Mouse (Mus musculus): ENCODE results near the gene Sstr3.
A peak's percentile ranks its signal among the peaks of the same experiment; 100 is the strongest.

Sstr3 gene

DNA sequence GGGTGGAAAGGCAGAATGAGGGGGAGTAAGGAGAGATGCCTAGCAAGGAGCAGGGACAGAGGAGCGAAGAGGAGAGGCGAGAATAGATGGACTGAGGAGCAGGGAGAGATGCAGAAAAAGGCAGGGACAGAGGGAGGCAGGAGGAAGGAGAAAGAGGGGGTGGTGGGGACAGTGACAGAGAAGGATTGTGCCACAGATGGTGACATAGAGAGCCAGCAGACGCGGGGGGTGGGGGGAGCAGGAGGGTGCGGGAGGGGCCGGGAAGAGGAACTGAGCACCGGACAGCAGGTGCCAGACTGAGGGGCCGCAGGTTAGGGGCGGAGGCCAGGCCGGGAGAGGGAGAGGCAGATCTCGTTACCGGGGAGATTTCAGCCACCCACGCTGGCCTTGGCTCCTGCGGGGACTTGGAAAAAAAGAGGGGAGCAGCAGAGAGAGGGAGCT is at the start of gene Sstr3:
Sstr3 (minus strand) TSS at position 125 of the 441 bp plus-strand sequence.
- DNase-seq = no peak

DNA sequence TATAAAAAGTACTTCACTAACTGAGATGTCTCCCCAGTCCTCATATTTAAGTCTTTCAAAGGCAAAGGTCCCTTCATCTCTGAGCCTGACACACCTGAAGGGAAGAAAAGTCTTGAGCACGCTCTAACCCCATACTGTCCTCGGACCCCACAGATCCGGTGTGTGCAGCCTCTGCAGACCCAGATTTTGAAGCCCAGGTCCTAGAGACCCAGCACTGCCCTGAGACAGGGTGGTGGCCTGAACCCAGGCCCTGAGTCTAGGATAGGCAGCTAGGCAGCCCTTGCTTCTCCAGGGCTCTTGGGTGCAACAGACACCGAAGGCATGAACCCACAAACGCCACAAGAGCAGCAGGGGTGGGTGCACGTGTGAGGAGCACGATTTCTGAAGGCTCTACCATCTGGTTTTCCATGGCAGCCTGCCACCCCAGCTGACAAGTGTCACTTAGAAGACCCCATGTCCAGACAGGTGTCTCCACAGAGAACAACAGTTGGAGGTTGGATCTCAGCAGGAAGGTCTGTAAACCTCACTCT is 49.5 kb upstream of the Sstr3 start:
- DNase-seq = no peak

DNA sequence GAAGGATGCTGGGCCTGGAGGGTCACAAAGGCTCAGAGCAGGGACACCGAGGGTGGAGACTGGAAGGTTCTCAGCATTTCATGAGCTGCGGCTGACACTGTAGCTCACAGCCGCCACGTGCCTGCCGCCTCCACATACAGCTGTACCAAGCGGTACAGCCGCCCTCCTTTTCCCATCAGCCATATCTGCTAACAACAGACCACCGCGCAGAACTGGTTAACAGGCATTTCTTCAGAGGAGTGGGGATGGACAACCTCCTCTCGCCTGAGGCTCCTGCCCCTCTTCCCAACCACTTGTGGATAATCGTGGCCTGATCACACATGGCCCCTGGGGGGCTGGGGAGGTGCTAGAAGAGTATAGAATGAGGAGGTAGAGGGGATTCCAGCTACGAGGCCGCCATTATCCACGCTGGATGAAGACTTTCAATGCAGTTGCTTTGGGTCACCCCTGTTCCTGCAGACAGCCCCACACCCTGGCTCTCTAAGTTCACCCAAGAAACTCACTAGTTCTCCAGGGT is 48.0 kb upstream of the Sstr3 start:
- DNase-seq = no peak

DNA sequence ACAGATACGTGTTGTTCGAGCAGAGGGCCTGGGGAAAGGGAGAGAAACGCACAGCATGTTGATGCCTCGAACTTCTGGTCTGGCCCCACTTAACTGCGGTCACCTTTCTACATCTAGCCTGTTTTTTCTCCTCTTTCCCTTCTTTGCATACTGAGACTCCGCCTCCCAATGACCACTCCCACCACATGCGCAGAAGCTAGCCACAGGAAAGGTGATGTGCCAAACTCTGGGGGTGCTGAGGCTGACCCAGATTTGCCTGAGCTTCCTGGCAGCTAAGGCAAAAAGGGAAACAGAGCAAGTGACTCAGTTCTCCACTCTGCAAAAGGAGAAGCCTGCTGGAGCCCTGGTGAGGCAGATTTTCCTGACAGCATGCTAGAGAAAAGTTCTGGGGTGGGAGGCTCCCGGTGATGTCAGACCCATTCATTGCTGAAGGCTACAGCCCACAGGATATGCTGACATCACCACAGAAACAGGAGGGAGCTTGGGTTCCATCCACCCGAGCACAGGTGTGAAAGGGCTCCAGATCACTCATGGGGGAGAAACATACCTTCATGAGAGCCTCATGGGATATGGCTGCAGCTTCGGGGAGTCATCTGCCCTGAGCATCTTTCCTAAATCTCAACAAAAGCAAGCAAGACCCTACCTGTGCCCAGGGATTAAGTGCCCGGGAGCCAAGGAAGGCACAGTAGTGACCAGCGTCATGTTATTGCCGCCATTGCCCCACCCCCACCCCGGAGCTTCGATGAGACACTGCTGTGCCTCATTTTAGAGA is 47.4 kb upstream of the Sstr3 start:
- no peak for DNase-seq

DNA sequence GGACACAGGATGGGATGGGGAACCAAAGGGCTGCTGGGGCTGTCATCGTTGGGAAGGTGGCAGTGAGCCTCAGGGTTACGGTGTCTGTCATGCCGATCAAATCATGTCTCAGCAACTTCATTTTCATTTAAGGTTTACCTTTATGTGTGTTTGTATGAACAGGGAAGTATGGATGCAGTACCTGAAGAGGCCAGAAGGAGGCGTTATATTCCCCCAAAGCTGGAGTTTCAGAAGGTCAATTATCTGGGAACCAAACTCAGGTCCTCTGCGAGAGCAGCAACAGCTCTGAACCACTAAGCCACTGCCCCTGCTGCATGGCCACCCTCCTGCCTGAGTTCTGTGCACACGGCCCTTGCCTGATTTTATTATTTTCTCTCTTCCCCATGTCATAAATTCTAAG is 46.3 kb upstream of the Sstr3 start:
- DNase-seq = no peak

DNA sequence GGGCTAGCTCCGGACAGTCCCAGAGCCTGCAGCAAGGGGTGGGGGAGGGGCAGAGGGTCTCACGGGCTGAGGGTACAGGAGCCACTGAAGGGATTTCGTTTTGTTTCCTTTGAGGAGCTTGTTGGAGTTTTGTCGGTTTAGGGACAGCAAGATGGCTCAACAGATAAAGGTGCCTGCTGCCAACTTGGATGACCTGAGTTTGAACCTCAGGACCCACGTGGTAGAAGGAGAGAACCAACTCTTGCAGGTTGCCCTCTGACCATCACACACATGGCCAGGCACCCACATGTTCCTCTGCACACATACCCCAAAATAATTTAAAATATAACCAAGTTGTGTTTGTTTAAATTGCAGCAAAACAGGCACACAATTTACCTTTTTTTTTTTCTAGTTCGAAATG is 45.5 kb upstream of the Sstr3 start:
- no peak for DNase-seq

DNA sequence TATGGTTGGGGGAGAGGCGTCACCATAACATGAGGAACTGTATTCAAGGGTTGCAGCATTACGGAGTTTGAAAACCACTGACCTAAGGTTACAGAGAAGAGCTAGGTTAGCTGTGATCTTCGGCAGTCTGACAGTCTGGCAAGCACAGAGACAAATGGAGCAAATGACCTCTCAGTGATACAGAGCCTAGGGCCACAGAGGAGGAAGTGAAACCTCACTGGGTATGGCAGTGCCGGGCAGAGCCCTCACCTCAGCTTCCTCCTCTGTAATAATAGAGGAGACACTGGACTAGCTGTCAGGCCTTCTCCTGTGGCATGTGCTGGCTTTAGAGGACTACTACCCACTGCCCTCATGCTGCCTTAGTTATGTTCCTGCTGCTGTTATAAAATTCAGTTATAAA is 44.4 kb upstream of the Sstr3 start:
- no peak for DNase-seq

DNA sequence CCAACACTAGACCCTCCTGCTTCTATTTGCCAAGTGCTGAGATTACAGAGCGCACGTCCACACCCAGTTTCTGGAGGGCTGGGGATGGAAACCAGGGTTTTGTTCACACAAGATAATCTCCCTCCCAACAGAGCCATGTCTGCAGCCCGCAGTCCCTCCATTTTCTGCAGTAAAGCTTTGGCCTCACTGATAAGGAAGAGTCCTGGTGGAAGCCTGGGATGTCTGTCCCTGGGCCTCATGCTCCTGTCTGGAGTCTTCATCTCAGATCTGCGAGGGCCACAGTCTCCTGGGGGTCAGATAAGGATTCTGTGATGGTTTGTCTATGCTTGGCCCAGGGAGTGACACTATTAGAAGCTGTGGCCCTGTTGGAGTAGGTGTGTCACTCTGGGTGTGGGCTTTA is 43.6 kb upstream of the Sstr3 start:
- DNase-seq = no peak

DNA sequence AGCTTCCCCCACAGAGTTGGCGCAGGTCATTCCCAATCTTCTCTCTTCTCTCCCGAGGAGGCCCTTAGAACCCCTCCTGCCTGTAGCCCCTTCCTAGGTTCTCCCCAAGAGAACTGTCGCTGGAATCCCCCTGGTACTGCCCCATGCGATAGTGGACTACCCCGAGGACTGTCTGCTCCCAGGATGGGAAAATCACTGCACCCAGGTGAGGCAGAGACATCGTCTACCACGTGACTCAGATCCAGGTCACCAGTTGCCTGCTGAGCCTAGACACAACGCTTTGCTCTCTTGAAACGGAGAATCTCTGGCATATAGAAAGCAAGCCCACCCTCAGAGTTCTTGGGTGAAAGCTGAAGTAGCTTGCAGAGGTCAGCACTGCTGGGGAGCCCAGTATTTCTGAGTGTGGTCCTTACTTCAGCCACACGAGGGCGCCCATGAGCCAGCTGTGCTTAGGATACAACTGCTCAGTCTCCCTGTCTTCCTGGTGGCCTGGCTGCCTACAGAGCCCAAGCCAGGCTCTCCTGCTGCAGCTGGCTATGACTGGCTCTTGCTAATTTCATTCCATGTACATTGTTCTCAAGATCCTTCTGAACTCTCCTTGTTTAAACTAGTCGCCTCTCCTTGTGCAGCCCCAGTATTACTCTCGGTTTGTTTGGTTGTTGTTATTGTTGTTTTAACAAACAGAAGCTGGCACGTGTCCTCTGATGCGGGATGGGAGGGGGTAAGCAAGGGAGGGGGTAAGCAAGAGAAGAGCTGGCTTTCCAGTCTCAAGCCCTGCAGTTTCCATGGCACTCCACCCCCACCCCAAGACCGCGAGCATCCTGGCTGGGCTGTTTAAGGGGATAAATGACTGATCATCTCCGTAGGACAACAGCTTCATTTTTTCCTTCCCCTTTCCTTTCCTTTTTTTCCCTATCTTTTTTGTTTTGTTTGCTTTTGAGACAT is 42.8 kb upstream of the Sstr3 start:
- DNase-seq = peak; percentile 88

DNA sequence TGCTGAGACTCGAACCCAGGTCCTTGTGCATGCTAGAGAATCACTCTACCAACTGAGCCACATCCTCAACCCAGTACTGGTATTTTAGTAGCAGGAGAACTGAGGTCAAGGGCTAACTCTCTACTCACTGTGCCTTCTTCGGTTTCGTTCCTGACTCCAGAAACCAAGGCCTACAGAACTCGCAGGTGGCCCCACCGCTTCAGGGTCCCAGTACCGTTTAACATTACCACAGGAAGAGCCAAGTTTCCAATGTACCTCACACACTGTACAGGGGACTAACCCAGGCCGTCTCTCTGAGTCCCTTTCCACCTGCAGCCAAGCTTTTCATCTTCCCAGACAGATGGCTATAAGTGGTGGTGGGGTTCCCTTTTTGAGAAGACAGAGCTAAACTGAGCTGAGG is 40.9 kb upstream of the Sstr3 start:
- no peak for DNase-seq

DNA sequence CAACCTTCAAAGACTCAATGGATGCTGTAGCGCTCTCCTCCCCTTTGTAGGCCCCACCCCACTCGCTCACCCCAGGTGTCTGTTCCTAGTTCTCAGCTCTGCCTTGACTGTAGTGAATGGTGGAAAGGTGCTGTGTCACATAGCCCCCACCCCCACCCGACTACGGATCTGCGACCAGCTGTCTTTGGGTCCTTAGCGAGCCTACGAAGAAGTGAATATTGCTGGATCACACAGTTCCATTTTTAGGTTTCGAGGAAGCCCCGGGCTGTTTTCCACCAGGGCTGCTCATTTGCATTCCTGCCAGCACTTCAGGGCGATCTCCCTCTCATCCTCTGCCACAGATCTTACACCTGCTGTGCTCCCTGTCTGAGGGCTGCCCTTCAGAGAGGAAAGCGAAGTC is 38.9 kb upstream of the Sstr3 start:
- DNase-seq = no peak

DNA sequence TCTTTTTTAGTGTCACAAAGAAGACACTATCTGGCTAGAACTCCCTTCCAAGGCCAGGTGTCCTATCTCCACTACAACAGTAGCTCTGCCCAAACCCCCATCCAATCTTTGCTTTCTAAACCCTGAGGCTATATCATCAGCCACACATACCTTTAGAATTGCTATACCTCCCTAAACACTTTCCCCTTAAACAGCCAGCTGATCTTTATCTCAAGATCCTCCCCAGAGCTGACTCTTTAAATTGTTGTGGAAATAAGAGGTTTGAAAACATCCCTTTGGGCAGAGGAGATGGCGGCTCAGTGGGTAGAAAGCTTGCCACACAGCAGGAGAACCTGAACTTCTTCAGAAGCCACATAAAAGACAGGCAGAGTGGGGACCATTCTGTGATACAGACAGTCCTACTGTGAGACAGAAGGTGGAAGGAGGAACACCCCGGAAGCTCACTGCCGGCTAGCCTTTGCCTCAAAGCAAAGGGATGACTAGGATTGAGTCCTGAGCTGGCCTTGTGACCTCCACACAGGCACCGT is 31.9 kb upstream of the Sstr3 start:
- DNase-seq = no peak

DNA sequence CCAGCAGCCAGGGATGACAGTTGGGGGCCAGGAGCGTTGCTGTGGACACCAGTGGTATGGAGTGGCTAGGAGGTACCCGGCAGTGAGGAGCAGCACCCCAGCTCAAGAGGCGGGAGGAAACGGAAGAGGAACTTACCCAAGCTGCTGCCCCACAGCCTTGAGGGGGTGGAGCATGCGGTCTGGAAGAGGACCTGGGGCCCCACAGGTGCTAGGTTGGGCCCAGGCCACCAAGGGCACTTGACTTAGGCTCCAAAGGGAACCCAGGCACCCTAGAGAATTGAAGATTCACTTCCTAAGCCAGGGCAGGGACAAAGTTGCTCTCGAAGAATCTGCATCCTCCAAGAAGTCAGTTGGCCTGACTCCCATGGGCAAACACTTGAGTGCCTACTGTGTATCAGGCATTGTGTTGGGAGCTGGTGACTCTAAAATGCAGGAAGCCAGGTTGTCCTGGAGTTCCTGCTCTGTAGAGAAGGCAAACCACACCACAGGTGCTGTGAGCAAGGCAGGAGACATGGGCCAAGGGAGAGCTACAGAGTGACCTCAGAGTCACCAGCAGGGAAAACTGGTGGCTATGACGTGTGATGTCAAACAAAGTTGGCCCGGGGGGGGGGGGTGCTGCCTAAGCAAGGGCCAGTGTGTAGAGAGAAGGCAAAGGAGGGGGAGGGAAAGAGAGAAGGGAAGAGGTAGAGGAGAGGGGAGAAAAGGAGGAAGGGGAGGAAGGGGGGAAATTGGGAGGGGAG is 28.3 kb upstream of the Sstr3 start, which contains the start of gene Rac2:
Rac2 (minus strand) TSS at position 126 of the 740 bp plus-strand sequence.
- no peak for DNase-seq

DNA sequence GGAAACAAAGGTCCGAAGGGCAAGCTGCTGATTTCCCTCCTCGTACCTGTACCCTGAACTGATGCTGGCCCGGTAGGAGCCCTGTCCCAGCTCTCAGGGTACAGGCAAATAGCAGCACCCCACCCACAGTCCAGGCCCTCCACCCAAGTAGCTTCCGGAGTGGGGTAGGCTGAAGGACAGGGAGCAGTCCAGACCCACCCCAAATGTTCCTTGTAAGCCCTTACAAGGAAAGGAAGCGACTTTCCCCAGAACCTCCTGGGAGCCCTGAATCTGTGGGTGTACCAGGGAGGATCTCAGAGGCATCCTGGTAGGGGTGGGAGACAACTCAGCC is 27.8 kb upstream of the Sstr3 start:
- DNase-seq = no peak

DNA sequence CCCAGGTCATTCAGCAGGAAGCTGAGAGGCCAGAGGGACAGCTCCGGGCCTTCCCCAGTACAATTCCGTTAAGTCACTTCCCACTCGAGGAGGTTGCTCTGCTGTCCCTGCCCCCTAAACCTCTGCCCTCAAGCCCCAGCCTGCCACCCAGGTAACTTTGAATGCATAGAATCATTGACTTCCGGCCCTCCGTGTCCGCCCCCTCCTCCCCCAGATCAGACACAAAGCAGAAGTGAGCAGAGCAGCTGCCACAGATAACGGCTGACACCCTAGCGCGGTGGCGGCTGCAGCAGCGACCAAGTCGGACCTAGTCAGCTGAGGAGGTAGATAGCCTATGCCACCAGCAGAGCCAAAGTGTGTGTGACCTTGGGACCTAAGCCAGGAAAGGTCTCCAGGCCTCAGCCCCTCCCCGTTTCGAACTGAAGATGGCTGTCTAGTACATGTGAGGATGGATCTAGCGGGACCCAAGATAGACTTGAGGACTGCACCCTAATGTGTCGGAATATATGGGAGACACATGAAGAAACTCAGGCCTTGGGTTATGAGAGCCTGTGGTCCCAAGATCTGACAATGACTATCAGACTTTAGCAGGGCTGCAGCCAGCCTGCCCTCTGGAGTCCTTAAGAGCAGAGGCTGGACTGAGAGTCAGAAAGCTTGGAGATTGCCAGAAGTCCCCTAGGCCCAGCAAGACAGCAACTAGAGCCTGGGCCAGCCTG is 27.2 kb upstream of the Sstr3 start:
- no peak for DNase-seq

DNA sequence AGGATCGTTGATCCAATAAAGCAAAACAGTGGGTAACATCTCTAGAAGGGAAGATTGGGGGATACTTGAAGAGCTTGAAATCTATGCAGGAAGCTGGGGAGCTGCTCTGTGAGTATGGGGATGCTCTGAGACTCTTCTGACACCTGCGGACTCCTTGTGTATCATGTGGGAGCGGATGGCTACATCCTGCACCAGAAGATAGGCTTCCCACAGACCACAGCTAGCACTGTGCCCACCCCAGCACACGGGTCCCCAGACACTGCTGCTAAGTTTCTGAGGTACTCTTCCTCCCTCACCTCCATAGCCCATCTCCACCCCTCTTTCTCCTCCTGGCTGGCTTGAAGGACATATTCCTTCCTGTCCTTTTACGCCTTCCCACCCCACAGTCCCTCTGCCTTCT is 25.7 kb upstream of the Sstr3 start:
- no peak for DNase-seq

DNA sequence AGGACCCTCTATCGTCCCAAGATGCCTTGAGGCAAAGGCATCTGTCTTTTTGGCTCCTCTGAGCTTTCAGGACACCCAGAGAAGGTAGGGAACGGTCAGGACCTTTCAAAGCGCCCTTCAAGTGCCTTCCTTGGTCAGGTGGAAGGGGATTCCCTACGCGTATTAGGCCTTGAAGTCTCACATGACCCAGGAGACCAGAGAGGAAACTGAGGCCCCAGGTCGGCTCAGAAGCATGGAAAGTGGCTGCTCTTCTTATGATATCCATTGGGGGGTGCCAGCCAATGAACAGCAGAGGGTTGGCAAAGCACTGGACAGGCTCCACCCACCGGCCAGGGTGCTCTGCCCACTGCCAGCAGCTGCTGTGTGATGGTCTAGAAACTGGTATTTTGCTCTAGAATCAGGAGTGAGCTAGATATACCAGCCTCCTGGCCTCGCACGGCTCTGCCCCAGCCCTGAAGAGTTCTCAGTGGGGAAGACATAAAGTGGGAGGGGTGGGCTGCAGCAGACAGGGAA is 23.2 kb upstream of the Sstr3 start:
- DNase-seq = no peak

DNA sequence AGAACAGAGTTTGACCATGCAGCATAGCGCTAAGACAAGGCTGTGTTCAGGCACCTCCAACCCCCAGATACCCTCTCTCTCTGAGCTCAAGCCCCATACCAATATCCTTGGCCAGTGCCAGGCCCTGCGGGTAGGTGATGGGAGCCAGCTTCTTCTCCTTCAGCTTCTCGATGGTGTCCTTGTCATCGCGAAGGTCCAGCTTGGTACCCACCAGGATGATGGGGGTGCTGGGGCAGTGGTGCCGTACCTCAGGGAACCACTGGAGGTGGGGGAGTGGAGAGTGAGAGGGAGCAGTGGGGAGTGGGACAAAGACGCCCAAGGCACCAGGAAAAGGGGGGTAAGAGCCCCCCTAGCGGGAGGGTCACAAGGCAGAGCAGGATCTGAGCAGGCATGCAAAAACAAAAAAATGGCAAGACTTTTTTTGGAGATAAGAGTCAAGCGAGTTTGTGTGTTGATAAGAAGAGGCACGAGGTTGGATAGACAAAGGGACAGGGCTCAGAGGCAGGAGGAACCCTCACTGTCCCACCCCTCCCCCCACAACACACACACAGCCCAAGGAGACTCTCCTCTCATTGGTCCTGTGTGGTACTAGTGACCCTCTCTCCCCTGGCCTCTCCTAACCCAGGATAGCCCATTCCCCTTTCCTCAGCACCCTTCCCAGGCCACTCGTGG is 20.4 kb upstream of the Sstr3 start:
- no peak for DNase-seq

DNA sequence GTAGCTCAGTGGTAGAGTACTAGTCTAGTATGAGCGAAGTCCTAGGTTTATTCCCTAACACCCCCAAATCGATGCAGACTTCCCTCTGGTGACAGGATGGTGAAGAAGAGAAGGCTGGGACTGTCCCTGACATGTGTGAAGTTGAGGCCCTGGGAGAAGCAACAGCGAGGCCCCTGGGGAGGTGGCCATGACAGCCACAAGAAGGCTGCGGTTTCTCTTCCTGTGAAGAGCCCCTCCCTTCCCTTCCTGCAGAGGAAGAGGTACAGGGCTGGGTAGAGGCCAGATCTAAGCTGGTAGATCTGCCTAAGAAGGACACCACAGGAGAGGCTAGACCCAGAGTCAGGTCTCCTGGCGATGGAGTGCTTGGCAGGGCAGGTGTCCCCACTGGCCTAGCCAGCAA is 19.5 kb upstream of the Sstr3 start:
- DNase-seq = no peak

DNA sequence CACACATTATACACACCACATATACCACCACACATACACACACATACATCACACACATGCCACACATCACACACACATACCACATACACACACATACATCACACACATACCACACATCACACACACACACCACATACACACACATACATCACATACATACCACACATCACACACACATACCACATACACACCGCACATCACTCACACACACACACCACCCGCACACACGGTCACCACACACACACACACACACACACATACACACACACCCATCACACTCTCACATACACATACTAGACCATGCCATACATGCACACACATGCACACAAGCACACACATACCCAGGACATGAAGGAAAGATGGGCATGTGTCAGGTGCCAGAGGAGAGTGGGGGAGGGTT is 18.9 kb upstream of the Sstr3 start:
- DNase-seq = no peak
